Mouse (Mus musculus) heart, postnatal 10 days (tissue): ENCODE results near the gene Sec14l5. TPM values are rescaled to one million over a fixed set of nuclear protein-coding genes. Genes with fewer than 3 reads are reported as not detected.

ENCODE experiments used
- DNase-seq, 2 experiments: peaks; one replicate each; pipeline ENCODE4 v3.0.0; 2021
- intact Hi-C: fragments of 180-260 bp; cut with DNase I; formaldehyde crosslinking; loops from one replicate; pipeline ENCODE4 v1.15.1; 2025
- total RNA-seq, 2 experiments: library from RNA; stranded (reverse); gene quantifications; 2 replicates each; pipeline ENCODE4 v1.2.3; 2021

The Sec14l5 gene
- under 1 TPM; 0.17 to 0.20 TPM for total RNA-seq

GRCm38 (mm10) chr16:5147037-5147385, at the start of gene Sec14l5:
TSS of gene Sec14l5 (plus strand) at chr16:5147109.
- DNase-seq, result no peak
- intact Hi-C loops, result loop anchor here (2.0 kb wide), 1 partner anchor 48 kb away; no protein-coding TSS in a partner anchor

- no peak for DNase-seq
- intact Hi-C loops, result no loop called here
These were observed 45.9 kb upstream of the Sec14l5 start for GRCm38 (mm10) chr16:5101000-5101399.

GRCm38 (mm10) chr16:5109877-5110276, 37.0 kb upstream of the Sec14l5 start:
- DNase-seq, result no peak
- intact Hi-C loops, result no loop called here

GRCm38 (mm10) chr16:5111021-5111420, 35.9 kb upstream of the Sec14l5 start:
- intact Hi-C loops, result no loop called here
- no peak for DNase-seq

GRCm38 (mm10) chr16:5113002-5113550, 33.8 kb upstream of the Sec14l5 start:
- DNase-seq, result peak in 1 of 2 experiments; percentile 25
- intact Hi-C loops, result no loop called here

GRCm38 (mm10) chr16:5113582-5113981, 33.3 kb upstream of the Sec14l5 start:
- intact Hi-C loops, result no loop called here
- DNase-seq, result peak in 1 of 2 experiments; percentile 29

- intact Hi-C loops, result no loop called here
- DNase-seq, result no peak
These were observed 27.5 kb upstream of the Sec14l5 start for GRCm38 (mm10) chr16:5119385-5119784.

GRCm38 (mm10) chr16:5119845-5120244, 27.1 kb upstream of the Sec14l5 start:
- DNase-seq, result no peak
- intact Hi-C loops, result no loop called here

GRCm38 (mm10) chr16:5123476-5123875, 23.4 kb upstream of the Sec14l5 start:
- DNase-seq, result no peak
- intact Hi-C loops, result no loop called here

- no peak for DNase-seq
- intact Hi-C loops, result no loop called here
These were observed 16.7 kb upstream of the Sec14l5 start for GRCm38 (mm10) chr16:5130196-5130595.

- DNase-seq, result peak; percentile 72
- intact Hi-C loops, result no loop called here
These were observed 16.1 kb upstream of the Sec14l5 start for GRCm38 (mm10) chr16:5130766-5131165.

- intact Hi-C loops, result no loop called here
- DNase-seq, result no peak
These were observed 15.5 kb upstream of the Sec14l5 start for GRCm38 (mm10) chr16:5131251-5131922.

GRCm38 (mm10) chr16:5132401-5132801, 14.5 kb upstream of the Sec14l5 start, which contains the start of gene Ppl:
TSS of gene Ppl (minus strand) at chr16:5132421.
- peak; percentile 41 to 43 for DNase-seq
- intact Hi-C loops, result no loop called here

- intact Hi-C loops, result no loop called here
- peak; percentile 74 to 83 for DNase-seq
These were observed 12.1 kb upstream of the Sec14l5 start for GRCm38 (mm10) chr16:5134623-5135330.

- peak in 1 of 2 experiments; percentile 14 for DNase-seq
- intact Hi-C loops, result no loop called here
These were observed 11.2 kb upstream of the Sec14l5 start for GRCm38 (mm10) chr16:5135551-5136261.

- DNase-seq, result peak; percentile 65 to 68
- intact Hi-C loops, result no loop called here
These were observed 10.4 kb upstream of the Sec14l5 start for GRCm38 (mm10) chr16:5136505-5136904.

- intact Hi-C loops, result no loop called here
These were observed 9.8 kb upstream of the Sec14l5 start for GRCm38 (mm10) chr16:5137006-5137540.

GRCm38 (mm10) chr16:5139741-5140140, 7.2 kb upstream of the Sec14l5 start:
- peak; percentile 77 to 78 for DNase-seq
- intact Hi-C loops, result loop anchor here (5.0 kb wide), 2 partner anchors 82 to 272 kb away; no protein-coding TSS in a partner anchor

More at GRCm38 (mm10) chr16:5137006-5137540, 9.8 kb upstream of the Sec14l5 start:
- DNase-seq, result no peak

- intact Hi-C loops, result loop anchor here (1.0 kb wide), 1 partner anchor 165 kb away; no protein-coding TSS in a partner anchor
- DNase-seq, result peak; percentile 82 to 84
These were observed 1.3 kb upstream of the Sec14l5 start for GRCm38 (mm10) chr16:5145570-5145969.

- DNase-seq, result peak; percentile 72
- intact Hi-C loops, result loop anchor here (2.0 kb wide), 1 partner anchor 48 kb away; no protein-coding TSS in a partner anchor
These were observed 407 bp upstream of the Sec14l5 start for GRCm38 (mm10) chr16:5146367-5147036.
